Mouse (Mus musculus) brain, embryonic 14.5 days (tissue): ENCODE data around the gene Mcm7. TPM values are rescaled to one million over a fixed set of nuclear protein-coding genes. Genes with fewer than 3 reads are reported as not detected.
"Not testable (repeated sequence)": the region's sequence is repeated elsewhere in the genome, so short reads cannot be mapped to it uniquely, and the experiment has no call there.

ENCODE experiments used
- DNase-seq: peaks from one replicate; pipeline ENCODE4 v3.0.0-alpha.2; 2011; ENCODE audit warnings: low read depth
- CTCF ChIP-seq: fragments of 200-500 bp; IDR thresholded peaks from 2 replicates; pipeline ENCODE4 v1.5.1; 2012; ENCODE audit warnings: inconsistent platforms, mild to moderate bottlenecking, moderate library complexity, borderline replicate concordance; ENCODE audit not compliant: insufficient read depth, insufficient read length; ENCODE audit errors: extremely low read depth
- POLR2A ChIP-seq: fragments of 200-500 bp; IDR thresholded peaks from 2 replicates; pipeline ENCODE4 v1.6.1; 2012; ENCODE audit warnings: mild to moderate bottlenecking, inconsistent platforms, borderline replicate concordance; ENCODE audit not compliant: poor library complexity, insufficient read depth, insufficient read length, severe bottlenecking; ENCODE audit errors: extremely low read depth
- polyA plus RNA-seq: library from polyadenylated mRNA; depleted of rRNA; stranded (reverse); fragments of >200 nt; gene quantifications from 2 replicates; pipeline ENCODE4 v1.2.3, GENCODE M21; 2012; rRNA removed

Gene Mcm7
- 111 and 146 TPM in 2 replicates for polyA plus RNA-seq

GRCm38 (mm10) chr5:138171695-138172491 lies at the start of gene Mcm7, which contains the start of gene Ap4m1:
TSS of gene Mcm7 (minus strand) at chr5:138172422.
TSS of gene Ap4m1 (plus strand) at chr5:138172002.
- peak; percentile 27; the same call in 1 of the 2 replicates for TF ChIP-seq POLR2A
- TF ChIP-seq CTCF, result 0 out of 2 replicates have a peak, but pooled peaks have one; percentile 1
- peak; percentile 99 for DNase-seq

GRCm38 (mm10) chr5:138219864-138220263 lies 47.6 kb upstream of the Mcm7 start:
- no peak for DNase-seq
- TF ChIP-seq CTCF, result no peak
- TF ChIP-seq POLR2A, result no peak

GRCm38 (mm10) chr5:138216632-138217031 lies 44.4 kb upstream of the Mcm7 start:
- not testable (repeated sequence) for DNase-seq

- TF ChIP-seq CTCF (no peak), POLR2A (no peak)
- no peak for DNase-seq
These were observed 35.7 kb upstream of the Mcm7 start for GRCm38 (mm10) chr5:138207873-138208272.

GRCm38 (mm10) chr5:138207253-138207652 lies 35.0 kb upstream of the Mcm7 start:
- no peak for TF ChIP-seq CTCF
- no peak for TF ChIP-seq POLR2A
- no peak for DNase-seq

GRCm38 (mm10) chr5:138202086-138202485 lies 29.9 kb upstream of the Mcm7 start:
- TF ChIP-seq POLR2A (no peak), CTCF (no peak)
- no peak for DNase-seq

- TF ChIP-seq CTCF, result peak; percentile 53; the same call in 1 of the 2 replicates
- TF ChIP-seq POLR2A, result no peak
- peak; percentile 44 for DNase-seq
These were observed 27.4 kb upstream of the Mcm7 start for GRCm38 (mm10) chr5:138199576-138199975.

GRCm38 (mm10) chr5:138195463-138195862 lies 23.2 kb upstream of the Mcm7 start:
- no peak for DNase-seq
- TF ChIP-seq CTCF, result no peak
- no peak for TF ChIP-seq POLR2A

- TF ChIP-seq POLR2A (0 out of 2 replicates have a peak, but pooled peaks have one; percentile 19), CTCF (no peak)
- peak; percentile 64 for DNase-seq
These were observed 22.6 kb upstream of the Mcm7 start for GRCm38 (mm10) chr5:138194755-138195345.

- DNase-seq, result peak; percentile 96
- TF ChIP-seq CTCF (no peak), POLR2A (peak; percentile 55; the same call in 1 of the 2 replicates)
These were observed 21.8 kb upstream of the Mcm7 start, which contains the start of gene Mblac1 for GRCm38 (mm10) chr5:138193771-138194727. TSS of gene Mblac1 (plus strand) at chr5:138194314.
